Mouse (Mus musculus) embryonic facial prominence, embryonic 12.5 days (tissue): ENCODE results near the gene Cebpzos. TPM values are rescaled to one million over a fixed set of nuclear protein-coding genes. Genes with fewer than 3 reads are reported as not detected.

Experiments used
- ATAC-seq: fragments of 200-750 bp; cut with Nextera tagmentation; 2 replicates; pipeline ENCODE4 v1.8.0; 2017; ENCODE audit not compliant: insufficient number of reproducible peaks, insufficient read depth, low FRiP score, low TSS enrichment
- H3K27ac ChIP-seq: fragments of 300-500 bp; sonication (generic); 2 replicates; pipeline ENCODE4 v1.5.1; 2016; ENCODE audit warnings: mild to moderate bottlenecking
- H3K27me3 ChIP-seq: fragments of 300-500 bp; sonication (generic); 2 replicates; pipeline ENCODE4 v1.6.1; 2016; ENCODE audit warnings: mild to moderate bottlenecking, moderate library complexity
- H3K36me3 ChIP-seq: fragments of 300-500 bp; sonication (generic); 2 replicates; pipeline ENCODE4 v1.6.1; 2016; ENCODE audit warnings: mild to moderate bottlenecking
- H3K4me1 ChIP-seq: fragments of 300-500 bp; sonication (generic); 2 replicates; pipeline ENCODE4 v1.6.1; 2016
- H3K4me2 ChIP-seq: fragments of 300-500 bp; sonication (generic); replicated peaks from 2 replicates; pipeline ENCODE4 v1.6.1; 2016; ENCODE audit warnings: mild to moderate bottlenecking, moderate library complexity
- H3K4me3 ChIP-seq: fragments of 300-500 bp; sonication (generic); 2 replicates; pipeline ENCODE4 v1.5.1; 2016; ENCODE audit warnings: mild to moderate bottlenecking
- H3K9ac ChIP-seq: fragments of 300-500 bp; sonication (generic); 2 replicates; pipeline ENCODE4 v1.6.1; 2016; ENCODE audit warnings: mild to moderate bottlenecking, moderate library complexity
- H3K9me3 ChIP-seq: fragments of 300-500 bp; sonication (generic); 2 replicates; pipeline ENCODE4 v1.6.1; 2016; ENCODE audit warnings: mild to moderate bottlenecking, moderate library complexity
- WGBS: fragments of 180-500 bp; shearing (Covaris S2); methylation state at CpG from one replicate; pipeline ENCODE4 v1.1.7; 2016; 5-methylcytosine and 5-hydroxymethylcytosine counted together
- polyA plus RNA-seq: library from polyadenylated mRNA; unstranded; fragments of >200 nt; fragmentation: Nextera tagmentation; extraction: Ambion mirVana; gene quantifications from 2 replicates; pipeline ENCODE4 v1.2.1, GENCODE M21; 2016

Cebpzos gene
- polyA plus RNA-seq, 1 experiment from 2014 or later: 102 TPM

DNA sequence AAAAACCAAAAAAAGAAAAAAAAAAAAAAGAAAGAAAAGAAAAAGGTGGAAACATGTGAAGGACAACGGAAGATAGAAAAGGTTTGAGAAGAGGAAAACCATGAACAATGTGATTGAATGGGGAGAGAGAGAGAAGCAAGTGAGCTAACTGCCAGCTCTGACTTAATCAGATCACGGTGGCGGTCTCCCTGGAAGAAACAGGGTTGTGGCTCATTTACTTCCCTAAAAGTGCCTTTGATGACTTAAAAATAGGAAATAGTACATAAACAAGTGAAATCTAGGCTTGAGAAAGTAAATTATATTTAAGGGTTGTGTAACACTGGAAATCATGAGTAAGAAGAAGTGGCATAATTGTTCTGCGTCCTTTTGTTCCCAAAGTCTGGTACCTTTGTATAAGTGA is 22.6 kb downstream of the Cebpzos start:
- WGBS: 92% methylated on average over 4 of the region's 4 CpGs
- Histone ChIP-seq H3K9me3 (no peaks in the 10 kb centered on the region), H3K4me2 (no peak overlapping the region), H3K4me3 (no peak overlapping the region), H3K9ac (no peak overlapping the region), H3K27me3 (no peaks in the 10 kb centered on the region), H3K27ac (no peak overlapping the region), H3K4me1 (peaks cover 8% of the 10 kb centered on the region), H3K36me3 (peaks cover 29% of the 10 kb centered on the region)
- no peak for ATAC-seq

DNA sequence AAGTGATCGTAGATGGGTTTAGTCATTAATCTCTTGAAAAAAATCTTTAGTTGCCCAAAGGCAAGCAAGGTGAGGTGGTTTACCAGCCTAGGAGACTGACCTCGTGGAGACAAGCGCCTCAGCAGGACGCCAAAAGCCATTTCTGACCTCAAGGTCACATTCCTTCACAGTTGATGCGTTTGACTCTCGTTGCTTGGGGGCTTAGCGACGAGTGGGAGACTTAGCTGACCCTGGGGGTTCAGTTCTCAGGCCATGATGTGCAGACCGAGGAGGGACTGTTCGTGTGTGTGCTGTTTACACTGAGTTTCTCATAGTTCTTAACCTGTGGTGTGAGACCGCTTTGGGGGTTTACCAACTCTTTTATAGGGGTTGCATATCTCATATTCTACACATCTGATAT is 26.3 kb downstream of the Cebpzos start:
- Histone ChIP-seq H3K27me3 (no peaks in the 10 kb centered on the region), H3K9ac (no peak overlapping the region), H3K36me3 (peaks cover 23% of the 10 kb centered on the region), H3K4me3 (no peak overlapping the region), H3K9me3 (no peaks in the 10 kb centered on the region), H3K27ac (no peak overlapping the region), H3K4me1 (peaks cover under 1% of the 10 kb centered on the region), H3K4me2 (no peak overlapping the region)
- no peak for ATAC-seq
- 46% methylated on average over 11 of the region's 11 CpGs for WGBS

DNA sequence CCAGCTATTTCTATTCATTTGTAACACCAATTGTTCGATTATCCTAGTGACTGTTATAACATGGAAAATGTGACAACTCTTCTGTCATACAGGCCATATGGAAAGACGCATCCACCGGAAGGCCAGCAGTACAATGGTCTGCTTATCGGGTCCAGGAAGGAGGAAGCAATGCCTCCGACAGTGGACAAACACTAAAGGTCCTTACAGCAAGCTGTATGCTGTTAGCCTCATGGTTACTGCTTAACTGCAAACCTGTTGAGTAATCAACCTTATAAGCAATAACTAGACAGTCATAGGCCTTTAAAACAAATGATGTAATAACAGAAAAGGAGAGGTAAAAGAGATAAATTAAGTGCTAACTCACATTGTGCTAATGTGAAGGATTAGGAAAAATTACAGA is 34.9 kb downstream of the Cebpzos start:
- no peaks in the 10 kb centered on the region for H3K27me3 ChIP-seq
- H3K4me3 ChIP-seq: no peak overlapping the region
- H3K9me3 ChIP-seq: no peaks in the 10 kb centered on the region
- ATAC-seq: no peak
- no peak overlapping the region for H3K4me2 ChIP-seq
- WGBS: 94% methylated on average over 5 of the region's 5 CpGs
- no peaks in the 10 kb centered on the region for H3K4me1 ChIP-seq
- no peak overlapping the region for H3K27ac ChIP-seq
- no peak overlapping the region for H3K9ac ChIP-seq
- peaks cover 72% of the 10 kb centered on the region for H3K36me3 ChIP-seq

- Histone ChIP-seq H3K27ac (no peak overlapping the region), H3K4me1 (no peaks in the 10 kb centered on the region), H3K27me3 (no peaks in the 10 kb centered on the region), H3K9ac (no peak overlapping the region), H3K4me3 (no peak overlapping the region), H3K36me3 (peaks cover 72% of the 10 kb centered on the region), H3K9me3 (no peaks in the 10 kb centered on the region), H3K4me2 (no peak overlapping the region)
- no peak for ATAC-seq
- WGBS: 92% methylated on average over 5 of the region's 5 CpGs
These were observed 35.8 kb downstream of the Cebpzos start for GRCm38 (mm10) chr17:78952070-78952469.

DNA sequence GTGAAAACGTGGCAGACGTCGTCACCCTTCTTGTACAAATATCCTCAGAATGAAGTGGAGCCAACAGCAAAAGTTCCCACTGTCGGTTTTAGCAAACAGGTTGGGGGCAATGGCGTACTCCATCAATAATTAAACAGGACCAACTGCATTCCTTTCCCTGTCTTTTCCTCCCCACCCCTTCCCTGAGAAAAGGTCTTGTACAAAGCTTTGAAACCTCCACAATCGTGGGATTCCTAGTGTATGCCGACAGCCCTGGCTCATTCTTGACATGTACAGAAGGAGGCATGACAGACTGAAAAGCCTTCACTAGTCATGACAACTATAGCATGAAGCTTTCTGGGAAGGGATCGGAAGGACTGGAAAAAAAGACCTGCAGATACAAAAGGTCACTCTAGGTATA is 36.9 kb downstream of the Cebpzos start:
- Histone ChIP-seq H3K4me1 (no peaks in the 10 kb centered on the region), H3K9me3 (no peaks in the 10 kb centered on the region), H3K27me3 (no peaks in the 10 kb centered on the region), H3K27ac (no peak overlapping the region), H3K4me3 (no peak overlapping the region), H3K36me3 (peaks cover 70% of the 10 kb centered on the region), H3K4me2 (no peak overlapping the region), H3K9ac (no peak overlapping the region)
- ATAC-seq: no peak
- WGBS: 87% methylated on average over 8 of the region's 8 CpGs

GRCm38 (mm10) chr17:78959473-78959872 is 43.2 kb downstream of the Cebpzos start:
- Histone ChIP-seq H3K4me2 (no peak overlapping the region), H3K36me3 (peaks cover 63% of the 10 kb centered on the region), H3K4me3 (no peak overlapping the region), H3K27me3 (no peaks in the 10 kb centered on the region), H3K27ac (no peak overlapping the region), H3K4me1 (no peaks in the 10 kb centered on the region), H3K9ac (no peak overlapping the region), H3K9me3 (no peaks in the 10 kb centered on the region)
- 81% methylated on average over 6 of the region's 6 CpGs for WGBS
- ATAC-seq: no peak

GRCm38 (mm10) chr17:78964387-78964786 is 48.1 kb downstream of the Cebpzos start:
- ATAC-seq: no peak
- Histone ChIP-seq H3K4me3 (no peak overlapping the region), H3K9me3 (no peaks in the 10 kb centered on the region), H3K4me2 (no peak overlapping the region), H3K27me3 (no peaks in the 10 kb centered on the region), H3K36me3 (peaks cover 55% of the 10 kb centered on the region), H3K9ac (no peak overlapping the region), H3K4me1 (no peaks in the 10 kb centered on the region), H3K27ac (no peak overlapping the region)
- WGBS: 97% methylated on average over 1 of the region's 1 CpGs

DNA sequence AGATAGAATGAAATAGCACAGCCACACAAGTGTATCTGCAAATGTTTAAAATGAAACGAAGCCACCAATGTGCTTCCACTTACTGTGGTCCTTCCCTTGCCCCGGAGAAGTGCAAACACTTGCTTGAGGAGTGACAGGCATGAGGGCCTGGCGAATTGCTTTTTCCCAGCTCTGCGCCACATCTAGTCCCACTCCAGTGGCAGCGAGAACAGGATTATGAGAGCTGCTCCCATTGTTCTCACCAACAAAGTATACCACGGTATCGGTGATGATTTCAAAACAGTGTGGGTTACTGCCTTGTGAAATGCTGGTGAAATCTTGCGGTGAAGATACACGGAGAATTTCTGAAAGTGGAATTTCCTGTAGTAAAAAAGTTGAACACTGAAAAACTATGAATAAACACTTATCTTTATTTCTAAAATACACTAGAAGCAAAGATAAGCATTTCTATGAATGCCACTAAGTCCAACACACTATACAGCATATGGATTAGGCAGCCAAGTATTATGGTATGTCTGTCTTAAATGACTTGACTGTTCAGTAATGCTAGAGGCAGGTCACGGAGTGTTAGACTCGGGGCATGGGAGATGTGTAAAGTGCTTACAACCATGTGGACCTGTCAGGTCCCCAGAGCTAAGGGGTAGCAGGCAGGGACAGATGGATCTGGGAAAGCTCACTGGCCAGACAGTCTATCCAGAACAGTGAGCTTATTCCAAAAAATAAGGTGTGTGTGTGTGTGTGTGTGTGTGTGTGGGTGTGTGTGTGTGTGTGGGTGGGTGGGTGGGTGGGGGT is 50.0 kb downstream of the Cebpzos start:
- H3K27ac ChIP-seq: no peak overlapping the region
- H3K4me1 ChIP-seq: no peaks in the 10 kb centered on the region
- H3K36me3 ChIP-seq: peaks cover 52% of the 10 kb centered on the region
- no peak overlapping the region for H3K9ac ChIP-seq
- no peak for ATAC-seq
- no peaks in the 10 kb centered on the region for H3K27me3 ChIP-seq
- H3K4me2 ChIP-seq: no peak overlapping the region
- H3K4me3 ChIP-seq: no peak overlapping the region
- H3K9me3 ChIP-seq: no peaks in the 10 kb centered on the region
- WGBS: 91% methylated on average over 11 of the region's 11 CpGs

DNA sequence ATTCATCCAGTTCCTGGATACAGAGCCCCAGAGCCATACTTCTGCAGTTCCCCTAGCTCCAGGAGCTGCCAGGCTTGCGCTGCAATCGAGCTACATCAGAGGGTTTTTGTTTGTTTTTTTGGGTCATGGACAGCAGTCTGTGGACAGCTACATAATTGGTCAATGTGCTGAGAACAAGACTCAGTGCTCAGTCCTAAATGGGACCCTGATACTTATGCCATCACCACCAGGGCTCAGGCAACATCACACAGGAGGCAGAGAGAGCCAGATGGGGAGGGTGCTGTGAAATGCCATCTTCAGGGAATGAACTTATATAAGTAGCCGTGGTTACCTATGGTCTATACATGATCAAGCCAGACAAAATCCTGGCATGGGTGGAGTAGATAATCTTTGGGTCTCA is 52.2 kb downstream of the Cebpzos start:
- Histone ChIP-seq H3K9me3 (no peaks in the 10 kb centered on the region), H3K27me3 (no peaks in the 10 kb centered on the region), H3K4me1 (no peaks in the 10 kb centered on the region), H3K9ac (no peak overlapping the region), H3K36me3 (peaks cover 46% of the 10 kb centered on the region), H3K27ac (no peak overlapping the region), H3K4me2 (no peak overlapping the region), H3K4me3 (no peak overlapping the region)
- no peak for ATAC-seq
- WGBS: 82% methylated on average over 3 of the region's 3 CpGs

Other genes starting within 250 kb of the Cebpzos start
- 7.3 and 7.4 TPM in 2 replicates for gene Strn, start 179.3 kb upstream of the Cebpzos start, polyA plus RNA-seq
- gene Heatr5b, start 81.1 kb upstream of the Cebpzos start, polyA plus RNA-seq: 18.7 and 19.1 TPM in 2 replicates
- gene Gpatch11, start 80.9 kb upstream of the Cebpzos start, polyA plus RNA-seq: 54.0 and 56.7 TPM in 2 replicates
- gene Eif2ak2, start 33.9 kb upstream of the Cebpzos start, polyA plus RNA-seq: 12.5 and 12.6 TPM in 2 replicates
- gene Sult6b1, start 9.5 kb upstream of the Cebpzos start, polyA plus RNA-seq: 0.19 and 0.42 TPM in 2 replicates
- 61.8 and 74.4 TPM in 2 replicates for gene Cebpz, start 20.6 kb downstream of the Cebpzos start, polyA plus RNA-seq
- gene Ndufaf7, start 20.6 kb downstream of the Cebpzos start, polyA plus RNA-seq: 56.4 and 60.5 TPM in 2 replicates
- gene Prkd3, start 104.3 kb downstream of the Cebpzos start, polyA plus RNA-seq: 55.0 and 57.3 TPM in 2 replicates
- 6.7 and 7.4 TPM in 2 replicates for gene Qpct, start 135.4 kb downstream of the Cebpzos start, polyA plus RNA-seq